Mouse (Mus musculus) limb, embryonic 12.5 days (tissue): ENCODE results near the gene Plk1. TPM values are rescaled to one million over a fixed set of nuclear protein-coding genes. Genes with fewer than 3 reads are reported as not detected.
A peak's percentile ranks its signal among the peaks of the same experiment; 100 is the strongest.

Experiments used
- ATAC-seq: fragments of 200-750 bp; cut with Nextera tagmentation; 2 replicates; pipeline ENCODE4 v1.8.0; 2017; ENCODE audit warnings: low read depth, moderate TSS enrichment; ENCODE audit not compliant: insufficient number of reproducible peaks, insufficient read depth, low FRiP score, low TSS enrichment
- H3K27ac ChIP-seq: fragments of 300-500 bp; sonication (generic); 2 replicates; pipeline ENCODE4 v1.5.1; 2016; ENCODE audit warnings: mild to moderate bottlenecking, moderate library complexity
- H3K27me3 ChIP-seq: fragments of 300-500 bp; sonication (generic); 2 replicates; pipeline ENCODE4 v1.6.1; 2016; ENCODE audit warnings: mild to moderate bottlenecking, moderate library complexity
- H3K36me3 ChIP-seq: fragments of 300-500 bp; sonication (generic); 2 replicates; pipeline ENCODE4 v1.6.1; 2016; ENCODE audit warnings: mild to moderate bottlenecking, moderate library complexity
- H3K4me1 ChIP-seq: fragments of 300-500 bp; sonication (generic); replicated peaks from 2 replicates; pipeline ENCODE4 v1.6.1; 2016
- H3K4me2 ChIP-seq: fragments of 300-500 bp; sonication (generic); 2 replicates; pipeline ENCODE4 v1.6.1; 2016; ENCODE audit warnings: mild to moderate bottlenecking, moderate library complexity
- H3K4me3 ChIP-seq: fragments of 300-500 bp; sonication (generic); replicated peaks from 2 replicates; pipeline ENCODE4 v1.5.1; 2016; ENCODE audit warnings: mild to moderate bottlenecking
- H3K9ac ChIP-seq: fragments of 300-500 bp; sonication (generic); replicated peaks from 2 replicates; pipeline ENCODE4 v1.6.1; 2016; ENCODE audit warnings: mild to moderate bottlenecking, moderate library complexity
- H3K9me3 ChIP-seq: fragments of 300-500 bp; sonication (generic); 2 replicates; pipeline ENCODE4 v1.6.1; 2016; ENCODE audit warnings: mild to moderate bottlenecking, moderate library complexity
- WGBS: fragments of 180-500 bp; shearing (Covaris S2); methylation state at CpG from one replicate; pipeline ENCODE4 v1.1.7; 2016; 5-methylcytosine and 5-hydroxymethylcytosine counted together
- polyA plus RNA-seq: library from polyadenylated mRNA; unstranded; fragments of >200 nt; fragmentation: Nextera tagmentation; extraction: Ambion mirVana; gene quantifications from 2 replicates; pipeline ENCODE4 v1.2.1, GENCODE M21; 2016

Plk1 gene
- polyA plus RNA-seq, result 160 and 161 TPM in 2 replicates

DNA sequence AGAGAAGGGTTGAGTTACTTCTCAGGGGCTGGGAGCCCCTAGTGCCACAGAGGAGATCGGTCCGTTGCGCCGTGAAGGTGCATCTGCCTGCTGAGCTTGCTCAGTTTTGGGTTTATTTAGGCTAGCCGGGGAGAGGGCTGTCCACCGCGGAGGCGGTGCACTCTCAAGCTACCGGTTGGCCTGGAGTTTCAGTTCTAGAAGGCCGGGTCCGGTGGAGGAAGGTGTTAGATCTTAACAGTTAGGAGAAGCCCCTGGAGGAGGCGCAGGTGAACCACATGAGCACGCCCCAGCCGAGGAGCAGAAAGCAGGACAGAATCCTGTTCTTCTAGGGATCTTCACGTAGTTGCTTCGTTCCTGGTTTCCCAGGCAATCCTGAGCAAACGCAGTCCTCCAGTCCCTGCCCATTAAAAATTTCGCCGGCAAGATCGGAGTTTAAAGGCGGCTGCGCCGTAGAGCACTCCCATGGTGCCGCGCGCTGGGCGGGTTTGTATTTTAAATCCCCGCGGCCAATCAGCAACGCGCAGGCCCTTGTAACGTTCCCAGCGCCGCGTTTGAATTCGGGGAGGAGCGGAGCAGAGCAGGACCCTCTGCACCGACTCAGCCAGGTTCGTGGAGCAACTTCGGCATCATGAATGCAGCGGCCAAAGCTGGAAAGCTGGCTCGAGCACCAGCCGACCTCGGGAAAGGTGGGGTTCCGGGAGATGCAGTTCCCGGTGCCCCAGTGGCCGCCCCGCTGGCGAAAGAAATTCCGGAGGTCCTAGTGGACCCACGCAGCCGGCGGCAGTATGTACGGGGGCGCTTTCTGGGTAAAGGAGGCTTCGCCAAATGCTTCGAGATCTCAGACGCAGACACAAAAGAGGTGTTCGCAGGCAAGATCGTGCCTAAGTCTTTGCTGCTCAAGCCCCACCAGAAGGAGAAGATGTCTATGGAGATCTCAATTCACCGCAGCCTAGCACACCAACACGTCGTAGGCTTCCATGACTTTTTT lies at the start of gene Plk1:
Plk1 (plus strand) TSS at position 525 of the 988 bp plus-strand sequence.
- Histone ChIP-seq H3K27me3 (no peaks in the 10 kb centered on the region), H3K4me1 (peaks cover 31% of the 10 kb centered on the region), H3K9ac (peak within 1 kb of the TSS; percentile 70), H3K4me3 (peak within 1 kb of the TSS; percentile 72), H3K36me3 (peaks cover 35% of the 10 kb centered on the region), H3K27ac (peak within 1 kb of the TSS; percentile 91), H3K4me2 (peak within 1 kb of the TSS; percentile 77), H3K9me3 (no peaks in the 10 kb centered on the region)
- peak; percentile 87 for ATAC-seq
- WGBS, result under 1% methylated on average over 63 of the region's 63 CpGs

DNA sequence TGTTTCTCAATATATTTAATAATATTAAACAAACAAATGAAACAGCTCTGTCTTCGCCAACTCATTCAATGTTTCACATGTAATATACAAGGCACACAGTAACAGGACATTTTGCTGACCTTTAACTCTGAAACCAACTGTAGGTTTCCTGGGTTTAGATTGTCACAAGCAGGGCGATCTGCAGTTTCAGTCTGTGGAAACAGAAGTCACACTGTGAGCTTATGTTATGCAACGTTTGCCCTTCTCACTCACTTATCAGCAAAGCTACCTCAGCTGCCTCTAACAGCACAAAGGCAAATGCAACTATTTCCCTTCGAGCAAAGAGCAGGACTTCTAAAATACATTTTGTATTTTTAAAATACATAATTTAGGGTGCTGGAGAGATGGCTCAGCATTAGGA lies 35.7 kb upstream of the Plk1 start:
- WGBS, result 88% methylated on average over 4 of the region's 4 CpGs
- no peak for ATAC-seq

DNA sequence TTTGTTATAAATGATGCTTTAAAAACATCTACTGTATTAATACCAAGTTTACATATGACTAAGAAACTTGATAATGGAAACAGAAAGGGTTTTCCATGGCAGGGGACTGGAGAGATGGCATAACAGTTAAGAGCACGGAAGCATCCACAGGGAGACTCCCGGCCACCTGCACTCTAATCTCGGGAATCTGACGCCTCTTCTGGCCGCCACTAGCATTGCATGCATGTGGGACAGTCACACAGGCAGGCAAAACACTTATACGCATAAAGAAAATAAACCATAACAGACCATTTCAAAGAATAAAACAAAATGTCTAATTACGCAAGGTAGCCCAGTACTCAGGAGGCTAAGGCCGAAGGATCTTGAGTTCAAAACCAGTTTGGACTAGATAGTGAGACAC lies 33.6 kb upstream of the Plk1 start:
- H3K4me3 ChIP-seq, result no peak overlapping the region
- H3K9ac ChIP-seq, result no peak overlapping the region
- no peaks in the 10 kb centered on the region for H3K27me3 ChIP-seq
- H3K27ac ChIP-seq, result no peak overlapping the region
- no peak overlapping the region for H3K4me2 ChIP-seq
- 81% methylated on average over 8 of the region's 8 CpGs for WGBS
- no peak for ATAC-seq
- no peaks in the 10 kb centered on the region for H3K4me1 ChIP-seq
- H3K36me3 ChIP-seq, result peaks cover 76% of the 10 kb centered on the region
- H3K9me3 ChIP-seq, result no peaks in the 10 kb centered on the region

More for the DNA sequence above, 35.7 kb upstream of the Plk1 start:
- peaks cover 82% of the 10 kb centered on the region for H3K36me3 ChIP-seq
- H3K4me3 ChIP-seq, result no peak overlapping the region
- no peaks in the 10 kb centered on the region for H3K9me3 ChIP-seq
- H3K27ac ChIP-seq, result no peak overlapping the region
- H3K27me3 ChIP-seq, result no peaks in the 10 kb centered on the region
- H3K4me1 ChIP-seq, result no peaks in the 10 kb centered on the region
- no peak overlapping the region for H3K4me2 ChIP-seq
- no peak overlapping the region for H3K9ac ChIP-seq

DNA sequence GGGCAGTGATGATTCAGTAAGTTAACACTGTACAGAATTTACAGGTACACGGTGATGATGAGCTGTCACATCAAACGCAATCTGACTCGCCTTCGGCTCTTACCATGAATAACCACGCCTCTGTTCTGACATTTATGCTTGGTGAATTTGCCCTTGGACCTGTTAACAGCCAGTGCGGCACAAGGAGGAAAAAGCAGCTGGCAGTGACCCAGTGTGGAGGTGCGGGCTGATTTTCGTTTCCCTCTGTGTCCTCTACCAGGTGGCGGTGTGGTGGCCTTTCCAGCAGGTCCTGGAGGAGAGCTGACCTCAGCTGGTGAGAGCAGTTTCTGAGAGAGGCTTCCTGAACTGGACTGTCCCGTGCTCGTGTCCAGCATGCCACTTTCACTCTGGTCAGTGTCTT lies 32.3 kb upstream of the Plk1 start:
- ATAC-seq, result no peak

DNA sequence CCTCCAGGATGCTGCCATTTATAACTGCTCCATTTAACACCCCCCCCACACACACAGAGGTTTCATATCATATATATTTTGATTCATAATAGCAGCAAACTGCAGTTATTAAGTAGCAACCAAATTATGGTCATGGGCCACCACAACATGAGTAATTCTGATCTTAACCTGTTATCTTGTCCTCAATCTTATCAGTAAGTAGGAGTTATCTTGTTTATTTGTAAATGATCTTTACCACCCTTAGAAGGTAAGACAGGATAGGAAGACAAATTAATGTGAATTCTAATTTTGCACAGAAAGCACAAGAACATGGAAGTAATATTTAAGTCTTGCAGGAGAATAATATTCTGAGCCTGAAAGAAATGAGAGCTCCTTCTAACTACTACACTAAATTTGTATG lies 27.4 kb upstream of the Plk1 start:
- peaks cover 8% of the 10 kb centered on the region; the same call in 1 of the 2 replicates for H3K4me1 ChIP-seq
- H3K9me3 ChIP-seq, result no peaks in the 10 kb centered on the region
- H3K4me3 ChIP-seq, result peak overlapping the region; percentile 85
- peaks cover 51% of the 10 kb centered on the region for H3K36me3 ChIP-seq
- H3K27ac ChIP-seq, result no peak overlapping the region
- H3K4me2 ChIP-seq, result peak overlapping the region; percentile 81
- H3K27me3 ChIP-seq, result no peaks in the 10 kb centered on the region
- no peak for ATAC-seq
- H3K9ac ChIP-seq, result peak overlapping the region; percentile 82

More for the DNA sequence above, 32.3 kb upstream of the Plk1 start:
- H3K4me2 ChIP-seq, result no peak overlapping the region
- WGBS, result 95% methylated on average over 11 of the region's 11 CpGs
- H3K4me3 ChIP-seq, result no peak overlapping the region
- no peak overlapping the region for H3K9ac ChIP-seq
- H3K27me3 ChIP-seq, result no peaks in the 10 kb centered on the region
- peaks cover 65% of the 10 kb centered on the region for H3K36me3 ChIP-seq
- 0 out of 2 replicates have a peak, but pooled peaks cover 4% of the 10 kb centered on the region for H3K4me1 ChIP-seq
- H3K27ac ChIP-seq, result no peak overlapping the region
- no peaks in the 10 kb centered on the region for H3K9me3 ChIP-seq

DNA sequence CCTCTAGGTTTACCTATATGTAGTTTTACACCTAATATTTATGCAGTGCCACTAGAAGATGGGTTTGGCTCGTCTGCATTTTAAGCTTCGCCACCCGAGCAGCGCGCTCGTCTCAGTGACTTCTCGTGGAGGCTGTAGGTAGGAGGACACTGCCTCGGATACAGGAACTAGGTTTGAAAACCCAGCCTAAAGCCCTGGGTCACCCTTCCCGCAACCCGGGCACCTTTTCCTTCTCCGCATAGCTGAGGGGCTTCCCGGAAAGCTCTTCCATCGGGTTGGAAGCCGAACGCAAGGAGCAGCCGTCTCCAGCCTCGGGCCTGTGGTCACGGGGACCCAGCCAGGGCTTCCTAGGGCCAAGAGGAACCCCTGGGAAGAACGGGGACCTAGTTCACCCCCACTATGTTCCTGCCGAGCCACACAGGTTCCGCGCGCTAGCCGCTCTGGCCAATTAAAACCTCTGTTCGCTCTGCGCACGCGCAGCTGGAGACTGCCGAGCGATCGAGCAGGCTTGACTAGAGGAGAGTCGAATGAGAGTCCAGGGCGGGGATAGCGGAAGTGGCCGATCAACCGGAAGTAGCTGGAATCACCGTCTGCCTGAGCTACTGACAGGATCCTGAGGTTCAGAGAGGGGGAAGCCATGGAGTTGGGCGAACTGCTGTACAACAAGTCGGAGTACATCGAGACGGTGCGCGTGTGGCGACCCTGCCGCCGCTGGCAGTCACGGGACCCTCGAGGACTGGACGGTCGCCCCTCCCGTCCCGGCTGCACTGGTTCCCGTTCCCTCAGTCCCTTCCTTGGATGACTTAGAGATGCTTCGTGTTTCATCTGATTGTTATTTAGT lies 26.5 kb upstream of the Plk1 start, which contains the start of the genes Palb2 and Dctn5:
Palb2 (minus strand) TSS at position 489 of the 841 bp plus-strand sequence.
Dctn5 (plus strand) TSS at position 545 of the 841 bp plus-strand sequence.
- no peaks in the 10 kb centered on the region for H3K27me3 ChIP-seq
- under 1% methylated on average over 54 of the region's 54 CpGs for WGBS
- peak within 1 kb of the TSS; percentile 81 for H3K4me2 ChIP-seq
- H3K4me1 ChIP-seq, result peaks cover 8% of the 10 kb centered on the region; the same call in 1 of the 2 replicates
- H3K9ac ChIP-seq, result peak within 1 kb of the TSS; percentile 82
- no peaks in the 10 kb centered on the region for H3K9me3 ChIP-seq
- H3K36me3 ChIP-seq, result peaks cover 49% of the 10 kb centered on the region
- ATAC-seq, result peak; percentile 96
- H3K4me3 ChIP-seq, result peak within 1 kb of the TSS; percentile 85
- H3K27ac ChIP-seq, result peak within 1 kb of the TSS; percentile 62

DNA sequence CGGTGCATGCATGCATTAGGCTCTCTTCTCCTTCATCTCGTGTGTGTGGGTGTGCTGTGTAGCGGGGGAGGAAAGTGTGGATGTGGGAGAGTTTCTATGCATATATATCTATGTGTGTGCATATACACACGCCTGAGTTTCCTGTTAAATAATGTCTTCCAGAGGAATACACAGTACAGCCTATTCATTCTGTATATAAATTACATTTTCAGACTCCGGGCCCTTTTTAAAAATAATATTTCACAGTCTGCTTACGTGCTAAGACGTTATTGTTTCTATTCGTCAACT lies 26.0 kb upstream of the Plk1 start:
- Histone ChIP-seq H3K4me3 (peak overlapping the region; percentile 85), H3K4me2 (peak overlapping the region; percentile 81), H3K4me1 (peaks cover 8% of the 10 kb centered on the region; the same call in 1 of the 2 replicates), H3K27ac (no peak overlapping the region), H3K9me3 (no peaks in the 10 kb centered on the region), H3K36me3 (peaks cover 49% of the 10 kb centered on the region), H3K27me3 (no peaks in the 10 kb centered on the region), H3K9ac (peak overlapping the region; percentile 82)
- ATAC-seq, result peak; percentile 24; the same call in 1 of the 2 replicates
- 16% methylated on average over 8 of the region's 8 CpGs for WGBS

DNA sequence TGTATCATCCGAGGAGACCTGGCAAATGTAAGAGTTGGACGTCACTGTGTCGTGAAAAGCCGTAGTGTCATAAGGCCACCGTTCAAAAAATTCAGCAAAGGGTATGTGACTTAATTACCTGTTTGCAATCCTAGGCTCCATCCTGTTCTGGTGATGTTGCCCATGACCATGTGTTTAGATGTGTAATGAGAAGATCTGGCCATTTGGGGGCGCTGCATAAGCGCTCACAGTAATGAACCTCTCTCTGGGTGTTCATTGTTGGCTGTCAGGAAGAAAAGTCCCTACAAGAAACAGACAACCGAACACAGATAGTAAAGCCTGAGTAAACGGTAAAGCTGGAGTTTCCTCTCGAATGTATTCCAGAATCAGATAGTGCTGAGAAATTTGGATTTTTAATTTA lies 24.2 kb upstream of the Plk1 start:
- Histone ChIP-seq H3K4me1 (peaks cover 8% of the 10 kb centered on the region; the same call in 1 of the 2 replicates), H3K4me2 (no peak overlapping the region), H3K27ac (no peak overlapping the region), H3K9me3 (no peaks in the 10 kb centered on the region), H3K36me3 (peaks cover 57% of the 10 kb centered on the region), H3K9ac (no peak overlapping the region), H3K4me3 (no peak overlapping the region), H3K27me3 (no peaks in the 10 kb centered on the region)
- no peak for ATAC-seq
- WGBS, result 72% methylated on average over 10 of the region's 10 CpGs

DNA sequence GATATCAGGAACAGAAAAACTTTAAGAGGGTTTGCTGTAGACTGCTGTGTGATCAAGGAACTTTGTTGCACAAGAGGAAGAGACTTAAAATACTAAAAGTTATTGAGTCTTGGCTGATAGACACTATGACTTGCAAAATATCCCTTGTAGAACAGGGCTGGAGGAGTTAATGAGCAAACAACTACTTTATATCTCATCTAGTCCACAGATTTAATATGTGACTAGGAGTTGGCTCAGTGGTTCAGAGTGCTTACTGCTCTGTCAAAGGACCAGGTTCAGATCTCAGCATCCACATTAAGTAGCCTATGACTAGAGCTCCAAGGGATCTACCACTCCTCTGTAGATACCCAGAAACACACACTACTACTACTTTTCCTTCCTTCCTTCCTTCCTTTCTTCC lies 22.2 kb upstream of the Plk1 start:
- Histone ChIP-seq H3K27ac (no peak overlapping the region), H3K36me3 (peaks cover 77% of the 10 kb centered on the region), H3K9me3 (no peaks in the 10 kb centered on the region), H3K4me1 (peaks cover 5% of the 10 kb centered on the region; the same call in 1 of the 2 replicates), H3K4me3 (no peak overlapping the region), H3K9ac (no peak overlapping the region), H3K27me3 (no peaks in the 10 kb centered on the region), H3K4me2 (no peak overlapping the region)
- no peak for ATAC-seq

DNA sequence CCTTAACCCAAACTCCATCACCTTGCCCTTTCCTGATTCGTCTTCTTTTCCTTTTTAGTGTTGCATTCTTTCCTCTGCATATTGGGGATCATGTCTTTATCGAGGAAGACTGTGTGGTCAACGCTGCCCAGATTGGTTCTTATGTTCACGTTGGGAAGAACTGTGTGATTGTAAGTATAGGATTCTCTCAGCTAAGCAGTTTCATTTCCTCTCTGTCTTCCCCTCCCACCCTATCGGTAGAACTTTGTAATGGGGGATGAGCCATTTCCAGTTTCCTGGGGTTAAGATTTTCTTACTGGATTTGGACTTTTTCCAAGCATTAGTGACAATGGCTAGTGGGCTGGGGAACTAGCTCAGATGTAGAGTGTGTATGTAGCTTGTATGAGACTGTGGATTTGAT lies 21.0 kb upstream of the Plk1 start:
- WGBS, result 92% methylated on average over 5 of the region's 5 CpGs
- no peaks in the 10 kb centered on the region for H3K9me3 ChIP-seq
- H3K4me3 ChIP-seq, result no peak overlapping the region
- no peak for ATAC-seq
- no peaks in the 10 kb centered on the region for H3K27me3 ChIP-seq
- H3K27ac ChIP-seq, result no peak overlapping the region
- no peak overlapping the region for H3K9ac ChIP-seq
- H3K36me3 ChIP-seq, result peaks cover 87% of the 10 kb centered on the region
- no peak overlapping the region for H3K4me2 ChIP-seq
- peaks cover 5% of the 10 kb centered on the region; the same call in 1 of the 2 replicates for H3K4me1 ChIP-seq

DNA sequence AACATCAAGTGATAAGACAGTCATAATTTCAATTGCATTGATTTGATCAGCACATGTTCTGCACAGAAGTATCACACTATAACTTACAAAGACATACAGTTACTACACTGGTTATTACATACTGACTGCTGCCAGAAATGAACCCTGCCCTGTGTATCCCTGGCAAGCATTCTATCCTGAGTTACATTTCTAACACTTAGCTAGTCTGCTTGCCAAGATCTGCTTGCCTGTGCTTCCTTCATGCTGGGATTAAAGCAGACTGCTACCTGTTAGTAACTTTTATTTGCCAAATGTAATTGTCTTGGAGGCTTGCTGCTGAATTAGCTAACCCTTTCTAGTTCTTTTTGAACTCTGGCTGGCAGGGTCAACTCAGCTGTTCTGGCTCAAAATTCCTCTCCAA lies 18.2 kb upstream of the Plk1 start:
- Histone ChIP-seq H3K36me3 (peaks cover 96% of the 10 kb centered on the region), H3K4me2 (no peak overlapping the region)

More for the DNA sequence above, 18.2 kb upstream of the Plk1 start:
- Histone ChIP-seq H3K4me1 (no peaks in the 10 kb centered on the region), H3K9ac (no peak overlapping the region), H3K4me3 (no peak overlapping the region), H3K9me3 (no peaks in the 10 kb centered on the region), H3K27ac (no peak overlapping the region), H3K27me3 (no peaks in the 10 kb centered on the region)
- ATAC-seq, result no peak
